Mouse (Mus musculus) C2C12 (cell line): ENCODE measurements around the gene Gm20388. TPM values are rescaled to one million over a fixed set of nuclear protein-coding genes. Genes with fewer than 3 reads are reported as not detected.

Experiments
- H3K27me3 ChIP-seq: one replicate; pipeline ENCODE4 v1.6.1; 2011; ENCODE audit not compliant: control insufficient read depth, insufficient read depth, insufficient read length
- H3K36me3 ChIP-seq: one replicate; pipeline ENCODE4 v1.6.1; 2011; ENCODE audit not compliant: control insufficient read depth, insufficient read depth
- H3K4me3 ChIP-seq: one replicate; pipeline ENCODE4 v1.5.1; 2011; ENCODE audit warnings: mild to moderate bottlenecking, control low read depth; ENCODE audit not compliant: poor library complexity, insufficient read depth, severe bottlenecking
- H3K79me2 ChIP-seq: one replicate; pipeline ENCODE4 v1.6.1; 2011; ENCODE audit not compliant: control insufficient read depth, insufficient read depth
- H3K79me3 ChIP-seq: one replicate; pipeline ENCODE4 v1.6.1; 2011; ENCODE audit warnings: low read depth, control low read depth
- H3ac ChIP-seq: one replicate; pipeline ENCODE3; 2011; ENCODE audit warnings: low read depth; ENCODE audit not compliant: control insufficient read depth, insufficient read length
- CEBPB ChIP-seq: IDR thresholded peaks from one replicate; pipeline ENCODE4 v1.6.1; 2011; ENCODE audit warnings: low read depth, mild to moderate bottlenecking, control low read depth, moderate library complexity
- CTCF ChIP-seq: IDR thresholded peaks from one replicate; pipeline ENCODE4 v1.5.1; 2011; ENCODE audit not compliant: control insufficient read depth, insufficient read depth, insufficient read length
- FOSL1 ChIP-seq: IDR thresholded peaks from one replicate; pipeline ENCODE4 v1.8.0; 2011; ENCODE audit warnings: mild to moderate bottlenecking, low read length; ENCODE audit not compliant: poor library complexity, insufficient read depth, severe bottlenecking
- MAX ChIP-seq: IDR thresholded peaks from one replicate; pipeline ENCODE4 v1.6.1; 2011; ENCODE audit warnings: mild to moderate bottlenecking, control low read depth
- MYOD1 ChIP-seq: IDR thresholded peaks from one replicate; pipeline ENCODE4 v1.6.1; 2011; ENCODE audit warnings: low read depth; ENCODE audit not compliant: control insufficient read depth, insufficient read length
- MYOG ChIP-seq: IDR thresholded peaks from one replicate; pipeline ENCODE4 v1.6.1; 2011; ENCODE audit not compliant: control insufficient read depth, insufficient read length; ENCODE audit errors: extremely low read depth
- USF1 ChIP-seq: IDR thresholded peaks from one replicate; pipeline ENCODE4 v1.6.1; 2011; ENCODE audit warnings: low read depth, mild to moderate bottlenecking, control low read depth, moderate library complexity
- polyA plus RNA-seq: library from polyadenylated mRNA; unstranded; fragments of >200 nt; fragmentation: generic; extraction: Trizol; gene quantifications from one replicate; pipeline ENCODE4 v1.2.1, GENCODE M21; 2012; ENCODE audit warnings: missing spikeins

Gene Gm20388
- polyA plus RNA-seq, 1 experiment = 15.0 TPM

DNA sequence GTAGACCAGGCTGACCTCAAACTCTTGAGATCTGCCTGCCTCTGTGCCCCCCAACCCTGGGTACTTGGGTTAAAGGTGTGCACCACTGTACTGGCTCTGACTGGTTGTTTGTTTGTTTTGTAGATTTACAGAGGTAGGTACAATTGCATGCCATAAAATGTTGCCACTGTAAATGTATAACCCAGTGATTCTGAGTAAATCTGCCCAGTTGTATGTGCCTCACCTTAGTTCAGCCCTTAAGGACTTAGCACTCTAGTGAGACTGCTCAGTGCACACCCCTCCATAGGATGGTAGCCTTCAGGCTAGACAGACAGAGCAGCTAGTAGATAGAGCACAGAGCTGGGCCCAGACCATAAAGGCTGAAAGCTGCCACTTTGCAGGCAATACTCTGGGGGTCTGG is 2483.1 kb downstream of the Gm20388 start:
- Histone ChIP-seq H3K27me3 (no peaks in the 10 kb centered on the region), H3K79me3 (no peaks in the 10 kb centered on the region), H3K36me3 (peaks cover 85% of the 10 kb centered on the region), H3ac (no peak overlapping the region), H3K79me2 (peaks cover 10% of the 10 kb centered on the region), H3K4me3 (no peak overlapping the region)
- TF ChIP-seq CTCF = no peak
- no peak for TF ChIP-seq FOSL1
- no peak for TF ChIP-seq MYOD1

DNA sequence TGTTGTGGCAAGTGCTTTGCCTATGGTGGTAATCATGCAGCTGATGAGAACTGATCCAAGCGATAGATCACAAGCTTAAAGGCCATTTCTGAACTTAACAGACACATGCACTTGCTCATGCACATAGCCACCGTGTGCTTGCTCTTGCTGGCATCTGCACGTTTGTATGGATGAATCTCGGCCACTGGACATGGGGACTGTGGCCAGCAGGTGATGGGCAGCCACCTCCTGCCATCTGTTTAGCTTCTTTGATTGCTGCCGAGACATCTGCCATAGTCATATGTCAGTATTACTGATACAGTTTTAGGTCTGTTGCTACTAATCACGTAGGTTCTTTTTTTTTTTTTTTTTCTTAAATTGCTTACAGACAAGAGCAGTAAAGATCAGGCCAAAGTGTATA is 2484.7 kb downstream of the Gm20388 start:
- Histone ChIP-seq H3ac (no peak overlapping the region), H3K79me3 (no peaks in the 10 kb centered on the region), H3K4me3 (no peak overlapping the region), H3K36me3 (peaks cover 87% of the 10 kb centered on the region), H3K27me3 (no peaks in the 10 kb centered on the region), H3K79me2 (peaks cover 10% of the 10 kb centered on the region)
- no peak for TF ChIP-seq MAX

DNA sequence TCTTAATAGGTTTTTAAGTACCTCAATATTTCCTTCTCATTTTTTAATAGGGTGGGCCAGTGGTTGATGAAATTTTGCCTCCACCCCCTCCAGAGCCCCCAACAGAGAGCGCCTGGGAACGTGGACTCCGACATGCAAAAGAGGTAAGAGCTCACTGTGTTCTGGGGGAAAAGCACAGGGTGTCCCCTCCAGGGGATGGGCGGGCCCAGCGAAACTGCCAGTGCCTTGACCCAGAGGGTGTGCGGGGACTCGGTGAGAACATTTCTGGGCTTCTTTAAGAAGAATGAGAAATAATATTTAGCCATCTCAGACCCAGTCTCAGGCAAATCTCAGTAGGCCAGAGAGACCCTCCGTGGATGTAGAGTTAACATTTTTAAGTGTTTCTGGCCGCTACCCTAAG is 2487.5 kb downstream of the Gm20388 start:
- peaks cover 95% of the 10 kb centered on the region for H3K36me3 ChIP-seq
- H3K4me3 ChIP-seq = no peak overlapping the region
- peaks cover 10% of the 10 kb centered on the region for H3K79me2 ChIP-seq
- no peaks in the 10 kb centered on the region for H3K27me3 ChIP-seq
- H3ac ChIP-seq = no peak overlapping the region
- no peaks in the 10 kb centered on the region for H3K79me3 ChIP-seq
- TF ChIP-seq MYOD1 (no peak), MAX (no peak), USF1 (no peak), CTCF (no peak), CEBPB (no peak), MYOG (no peak), FOSL1 (no peak)

DNA sequence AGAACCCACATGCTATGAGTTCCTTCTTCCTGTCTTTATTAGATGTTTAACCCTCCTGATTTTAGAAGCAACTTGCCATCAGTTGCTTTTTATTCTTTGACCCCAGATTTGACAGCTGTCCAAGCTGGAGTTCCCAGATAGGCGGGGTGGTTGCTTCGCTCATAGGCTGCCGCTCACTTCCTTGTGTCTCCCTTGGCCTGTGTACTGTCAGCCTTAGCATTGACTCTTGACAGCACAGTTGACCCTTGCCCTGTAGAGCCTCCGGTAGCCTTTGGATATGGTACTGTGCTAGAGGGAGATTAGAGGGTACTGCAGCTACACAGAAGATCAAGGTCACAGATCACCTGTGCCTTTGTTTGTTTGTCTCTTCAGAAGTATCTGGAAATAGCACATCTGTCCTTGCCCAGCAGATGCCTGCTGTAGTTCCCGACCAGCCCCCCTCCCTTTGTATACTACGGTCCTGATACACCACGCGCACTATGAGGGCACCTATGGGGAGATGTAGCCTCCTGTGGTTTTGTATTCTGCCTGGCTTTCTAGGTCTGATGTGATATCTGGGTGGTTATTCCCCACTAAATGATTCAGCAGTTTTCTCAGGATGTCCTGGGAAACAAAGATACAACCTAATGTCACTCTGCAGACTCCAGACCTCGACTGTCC is 2494.6 kb downstream of the Gm20388 start:
- TF ChIP-seq MYOG (no peak), FOSL1 (no peak), CEBPB (no peak), MYOD1 (no peak), MAX (no peak), USF1 (no peak)
- H3K27me3 ChIP-seq = no peaks in the 10 kb centered on the region
- H3K79me2 ChIP-seq = no peaks in the 10 kb centered on the region
- H3K36me3 ChIP-seq = peaks cover 99% of the 10 kb centered on the region
- no peak overlapping the region for H3ac ChIP-seq
- no peak overlapping the region for H3K4me3 ChIP-seq
- H3K79me3 ChIP-seq = no peaks in the 10 kb centered on the region

DNA sequence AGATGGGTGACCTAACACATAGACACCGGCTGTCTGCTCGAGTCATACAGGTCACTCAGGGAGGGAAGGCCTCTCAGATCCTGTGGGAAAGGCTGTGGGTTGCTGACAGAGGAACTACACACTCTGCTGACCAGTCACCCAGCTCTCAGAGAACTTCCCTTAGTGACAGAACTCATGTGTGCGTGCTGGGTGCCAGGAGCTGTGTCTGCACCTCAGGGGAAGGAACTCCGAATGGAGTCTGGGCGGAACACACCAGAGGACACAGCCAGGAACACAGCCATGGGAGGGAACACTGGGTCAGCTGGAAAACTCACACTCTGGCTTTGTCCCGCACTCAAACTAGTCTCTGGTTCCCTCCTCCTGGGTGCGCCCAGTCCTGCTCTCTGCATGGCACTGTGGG is 2497.0 kb downstream of the Gm20388 start:
- Histone ChIP-seq H3K79me2 (no peaks in the 10 kb centered on the region), H3K4me3 (no peak overlapping the region), H3K27me3 (no peaks in the 10 kb centered on the region), H3K36me3 (peaks cover 99% of the 10 kb centered on the region), H3K79me3 (no peaks in the 10 kb centered on the region), H3ac (no peak overlapping the region)
- TF ChIP-seq MYOG (no peak), MYOD1 (no peak), FOSL1 (no peak), CEBPB (no peak), USF1 (no peak), CTCF (no peak), MAX (no peak)

DNA sequence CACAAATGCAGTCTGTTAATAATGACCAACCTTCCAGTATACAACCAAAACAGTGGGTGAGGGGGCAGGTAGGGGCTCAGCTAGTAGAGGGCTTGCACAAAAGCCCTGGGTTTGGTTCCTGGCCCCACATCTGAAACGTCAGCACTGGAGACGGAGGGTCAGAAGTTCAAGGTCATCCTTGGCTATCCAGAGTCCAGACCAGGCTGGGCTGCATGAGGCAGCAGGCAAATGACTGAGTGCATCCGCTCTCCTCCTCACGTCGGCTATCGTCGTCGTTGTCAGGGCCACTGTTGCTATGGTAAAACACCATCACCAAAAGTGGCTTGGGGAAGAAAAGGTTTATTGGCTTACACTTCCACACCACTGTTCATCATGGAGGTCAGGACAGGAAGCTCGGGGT is 2503.7 kb downstream of the Gm20388 start:
- H3K4me3 ChIP-seq = no peak overlapping the region
- TF ChIP-seq MYOD1 = no peak
- TF ChIP-seq FOSL1 = no peak
- no peak for TF ChIP-seq MAX
- TF ChIP-seq USF1 = no peak
- TF ChIP-seq CEBPB = no peak
- no peak for TF ChIP-seq CTCF
- no peak for TF ChIP-seq MYOG
- H3K36me3 ChIP-seq = peaks cover 77% of the 10 kb centered on the region
- no peak overlapping the region for H3ac ChIP-seq
- H3K27me3 ChIP-seq = no peaks in the 10 kb centered on the region
- H3K79me2 ChIP-seq = no peaks in the 10 kb centered on the region
- no peaks in the 10 kb centered on the region for H3K79me3 ChIP-seq
